Mouse (Mus musculus): ENCODE results near the gene Gm21693. TPM values are rescaled to one million over a fixed set of nuclear protein-coding genes. Genes with fewer than 3 reads are reported as not detected.
"Not testable (repeated sequence)": the region's sequence is repeated elsewhere in the genome, so short reads cannot be mapped to it uniquely, and the experiment has no call there.

Gene Gm21693
- polyA plus RNA-seq (2011; ENCODE audit: insufficient read length, low read depth, missing spikeins) = not detected in 2 replicates

GRCm38 (mm10) chrY:3345229-3345628 is at the start of gene Gm21693:
Gm21693 (minus strand) TSS chrY:3345329.
- H3K4me1 ChIP-seq (ENCODE audit: control insufficient read depth, insufficient read depth, low read length); H3K27ac ChIP-seq (ENCODE audit: insufficient read depth, low read length); H3K4me3 ChIP-seq (ENCODE audit: insufficient read depth, low read length): not testable (repeated sequence)

- not testable (repeated sequence) for H3K4me3 ChIP-seq (ENCODE audit: insufficient read depth, low read length); H3K4me1 ChIP-seq (ENCODE audit: control insufficient read depth, insufficient read depth, low read length); H3K27ac ChIP-seq (ENCODE audit: insufficient read depth, low read length)
Observed at GRCm38 (mm10) chrY:3340661-3341060, 4.5 kb downstream of the Gm21693 start.

- H3K27ac ChIP-seq (ENCODE audit: insufficient read depth, low read length); H3K4me1 ChIP-seq (ENCODE audit: control insufficient read depth, insufficient read depth, low read length); H3K4me3 ChIP-seq (ENCODE audit: insufficient read depth, low read length): not testable (repeated sequence)
Observed at GRCm38 (mm10) chrY:3306349-3306748, 38.8 kb downstream of the Gm21693 start, which contains the start of gene Gm21677. Gm21677 (minus strand) TSS chrY:3306449.

Other genes starting within 250 kb of the Gm21693 start
- gene Gm21677, start 38.9 kb downstream of the Gm21693 start, polyA plus RNA-seq (2011; ENCODE audit: insufficient read length, low read depth, missing spikeins) = not detected in 2 replicates
- not detected in 2 replicates for gene Gm21704, start 64.8 kb upstream of the Gm21693 start, polyA plus RNA-seq (2011; ENCODE audit: insufficient read length, low read depth, missing spikeins)
- not detected in 2 replicates for gene Gm21708, start 64.8 kb upstream of the Gm21693 start, polyA plus RNA-seq (2011; ENCODE audit: insufficient read length, low read depth, missing spikeins)

All from embryonic fibroblast, embryonic 13.5 days (primary cell).